Mouse (Mus musculus) brain, embryonic 18.5 days (tissue): ENCODE measurements around the gene Zfyve16.

Source experiments
- DNase-seq: peaks from one replicate; pipeline ENCODE4 v3.0.0-alpha.2; 2012; ENCODE audit warnings: low read depth, low spot score

The Zfyve16 gene

GRCm38 (mm10) chr13:92530721-92531211 is at the start of gene Zfyve16:
TSS of gene Zfyve16 (minus strand) at chr13:92530868.
- DNase-seq: peak; percentile 82

GRCm38 (mm10) chr13:92578210-92578609 is 47.5 kb upstream of the Zfyve16 start:
- no peak for DNase-seq

- no peak for DNase-seq
These were observed 46.0 kb upstream of the Zfyve16 start for GRCm38 (mm10) chr13:92576688-92577087.

- no peak for DNase-seq
These were observed 45.4 kb upstream of the Zfyve16 start, which contains the start of gene Spz1 for GRCm38 (mm10) chr13:92576072-92576471. TSS of gene Spz1 (minus strand) at chr13:92576172.

GRCm38 (mm10) chr13:92559429-92559828 is 28.8 kb upstream of the Zfyve16 start:
- DNase-seq: no peak

GRCm38 (mm10) chr13:92557229-92557628 is 26.6 kb upstream of the Zfyve16 start:
- no peak for DNase-seq

- DNase-seq: no peak
These were observed 25.9 kb upstream of the Zfyve16 start for GRCm38 (mm10) chr13:92556458-92557126.

GRCm38 (mm10) chr13:92547093-92547492 is 16.4 kb upstream of the Zfyve16 start:
- no peak for DNase-seq

- DNase-seq: no peak
These were observed 10.3 kb upstream of the Zfyve16 start for GRCm38 (mm10) chr13:92540997-92541396.

GRCm38 (mm10) chr13:92539126-92539525 is 8.5 kb upstream of the Zfyve16 start:
- DNase-seq: no peak

- DNase-seq: no peak
These were observed 3.1 kb upstream of the Zfyve16 start for GRCm38 (mm10) chr13:92533801-92534200.

- no peak for DNase-seq
These were observed 1.5 kb upstream of the Zfyve16 start for GRCm38 (mm10) chr13:92532216-92532615.

- DNase-seq: no peak
These were observed 569 bp upstream of the Zfyve16 start for GRCm38 (mm10) chr13:92531237-92531636.

GRCm38 (mm10) chr13:92529828-92530720 is 594 bp downstream of the Zfyve16 start:
- no peak for DNase-seq

- no peak for DNase-seq
These were observed 7.4 kb downstream of the Zfyve16 start for GRCm38 (mm10) chr13:92523178-92523813.

- DNase-seq: no peak
These were observed 25.8 kb downstream of the Zfyve16 start for GRCm38 (mm10) chr13:92504871-92505270.

- no peak for DNase-seq
These were observed 38.7 kb downstream of the Zfyve16 start for GRCm38 (mm10) chr13:92491923-92492322.

- DNase-seq: no peak
These were observed 39.9 kb downstream of the Zfyve16 start for GRCm38 (mm10) chr13:92490817-92491216.

- DNase-seq: peak; percentile 89
These were observed 46.7 kb downstream of the Zfyve16 start, which contains the start of gene Fam151b for GRCm38 (mm10) chr13:92483852-92484463. TSS of gene Fam151b (minus strand) at chr13:92484015.

- DNase-seq: peak; percentile 1
These were observed 47.3 kb downstream of the Zfyve16 start for GRCm38 (mm10) chr13:92483348-92483747.

GRCm38 (mm10) chr13:92470151-92470550 is 60.5 kb downstream of the Zfyve16 start:
- no peak for DNase-seq
